Mouse (Mus musculus): ENCODE measurements around the gene Rsrc1.

GRCm38 (mm10) chr3:67378215-67378614 lies 397.0 kb downstream of the Rsrc1 start:
- no peak for TF ChIP-seq CTCF (IDR thresholded peaks at IDR 0.05; ENCODE audit: low read depth)
- TF ChIP-seq EP300 (IDR thresholded peaks at IDR 0.05; ENCODE audit: low read depth): no peak

Data from liver, embryonic 14.5 days (tissue).